Mouse (Mus musculus): ENCODE measurements around the gene Cops7a. TPM values are rescaled to one million over a fixed set of nuclear protein-coding genes. Genes with fewer than 3 reads are reported as not detected.

Gene Cops7a
- polyA plus RNA-seq, 1 experiment from 2014 or later, result 85.6 TPM

DNA sequence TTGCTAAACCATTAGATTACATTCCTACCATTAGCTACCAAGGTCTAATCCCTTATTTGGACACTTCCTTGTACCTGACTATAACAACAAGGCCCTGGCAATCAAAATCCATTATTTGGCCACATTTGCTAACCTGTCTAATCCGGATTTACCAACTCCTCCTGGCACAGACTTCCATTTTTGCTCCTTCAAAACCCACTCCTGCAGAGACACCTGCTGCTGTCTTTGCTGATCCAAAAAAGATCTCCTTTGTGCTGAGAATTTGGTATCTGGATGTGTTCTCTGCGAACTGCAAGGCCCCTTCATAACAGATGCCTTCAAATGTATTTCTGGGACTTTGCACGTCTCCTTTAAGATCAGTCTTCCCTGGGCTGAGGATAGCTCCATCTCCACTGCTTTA, 21.8 kb downstream of the Cops7a start:
- Histone ChIP-seq H3K9me3 (ENCODE audit: control insufficient read depth, low read length) (no peaks in the 10 kb centered on the region), H3K27ac (replicated peaks; ENCODE audit: low read depth, low read length) (no peak overlapping the region), H3K36me3 (ENCODE audit: control insufficient read depth, insufficient read depth, low read length) (peaks cover 2% of the 10 kb centered on the region), H3K4me3 (replicated peaks; ENCODE audit: low read depth, low read length) (no peak overlapping the region), H3K27me3 (ENCODE audit: control insufficient read depth, insufficient read depth, low read length) (no peaks in the 10 kb centered on the region), H3K9ac (replicated peaks; ENCODE audit: low read length) (no peak overlapping the region), H3K4me1 (ENCODE audit: control insufficient read depth, insufficient read depth, low read length) (no peaks in the 10 kb centered on the region), H3K4me2 (ENCODE audit: low read length) (no peak overlapping the region)
- DNase-seq (no peak), ATAC-seq (ENCODE audit: low FRiP score, low TSS enrichment) (no peak)
- WGBS, result 91% methylated on average over 3 of the region's 3 CpGs

GRCm38 (mm10) chr6:124941679-124942078, 23.7 kb downstream of the Cops7a start:
- no peak overlapping the region for H3K9ac ChIP-seq (replicated peaks; ENCODE audit: low read length)
- WGBS, result 97% methylated on average over 1 of the region's 1 CpGs
- H3K9me3 ChIP-seq (ENCODE audit: control insufficient read depth, low read length), result no peaks in the 10 kb centered on the region
- no peak overlapping the region for H3K27ac ChIP-seq (replicated peaks; ENCODE audit: low read depth, low read length)
- no peaks in the 10 kb centered on the region for H3K27me3 ChIP-seq (ENCODE audit: control insufficient read depth, insufficient read depth, low read length)
- H3K4me3 ChIP-seq (replicated peaks; ENCODE audit: low read depth, low read length), result no peak overlapping the region
- ATAC-seq (ENCODE audit: low FRiP score, low TSS enrichment) (no peak), DNase-seq (no peak)
- H3K4me1 ChIP-seq (ENCODE audit: control insufficient read depth, insufficient read depth, low read length), result no peaks in the 10 kb centered on the region
- no peak overlapping the region for H3K4me2 ChIP-seq (ENCODE audit: low read length)
- H3K36me3 ChIP-seq (ENCODE audit: control insufficient read depth, insufficient read depth, low read length), result peaks cover 20% of the 10 kb centered on the region

GRCm38 (mm10) chr6:124938554-124938953, 26.8 kb downstream of the Cops7a start:
- Histone ChIP-seq H3K27me3 (ENCODE audit: control insufficient read depth, insufficient read depth, low read length) (no peaks in the 10 kb centered on the region), H3K27ac (replicated peaks; ENCODE audit: low read depth, low read length) (no peak overlapping the region), H3K4me1 (ENCODE audit: control insufficient read depth, insufficient read depth, low read length) (no peaks in the 10 kb centered on the region), H3K4me3 (replicated peaks; ENCODE audit: low read depth, low read length) (no peak overlapping the region), H3K4me2 (ENCODE audit: low read length) (no peak overlapping the region), H3K9ac (replicated peaks; ENCODE audit: low read length) (no peak overlapping the region), H3K9me3 (ENCODE audit: control insufficient read depth, low read length) (no peaks in the 10 kb centered on the region), H3K36me3 (ENCODE audit: control insufficient read depth, insufficient read depth, low read length) (peaks cover 51% of the 10 kb centered on the region)
- 94% methylated on average over 7 of the region's 7 CpGs for WGBS
- ATAC-seq (ENCODE audit: low FRiP score, low TSS enrichment) (no peak), DNase-seq (no peak)

GRCm38 (mm10) chr6:124937493-124937892, 27.8 kb downstream of the Cops7a start:
- H3K4me1 ChIP-seq (ENCODE audit: control insufficient read depth, insufficient read depth, low read length), result peaks cover 4% of the 10 kb centered on the region
- no peak overlapping the region for H3K9ac ChIP-seq (replicated peaks; ENCODE audit: low read length)
- H3K27me3 ChIP-seq (ENCODE audit: control insufficient read depth, insufficient read depth, low read length), result no peaks in the 10 kb centered on the region
- H3K4me2 ChIP-seq (ENCODE audit: low read length), result no peak overlapping the region
- H3K4me3 ChIP-seq (replicated peaks; ENCODE audit: low read depth, low read length), result no peak overlapping the region
- no peak for ATAC-seq (ENCODE audit: low FRiP score, low TSS enrichment)
- no peak overlapping the region for H3K27ac ChIP-seq (replicated peaks; ENCODE audit: low read depth, low read length)
- no peak for DNase-seq
- WGBS, result 83% methylated on average over 2 of the region's 2 CpGs
- no peaks in the 10 kb centered on the region for H3K9me3 ChIP-seq (ENCODE audit: control insufficient read depth, low read length)
- peaks cover 55% of the 10 kb centered on the region for H3K36me3 ChIP-seq (ENCODE audit: control insufficient read depth, insufficient read depth, low read length)

GRCm38 (mm10) chr6:124936681-124937080, 28.7 kb downstream of the Cops7a start:
- 88% methylated on average over 1 of the region's 1 CpGs for WGBS
- no peak overlapping the region for H3K9ac ChIP-seq (replicated peaks; ENCODE audit: low read length)
- no peaks in the 10 kb centered on the region for H3K27me3 ChIP-seq (ENCODE audit: control insufficient read depth, insufficient read depth, low read length)
- H3K4me1 ChIP-seq (ENCODE audit: control insufficient read depth, insufficient read depth, low read length), result peaks cover 10% of the 10 kb centered on the region
- H3K4me2 ChIP-seq (ENCODE audit: low read length), result no peak overlapping the region
- no peak for DNase-seq
- no peak overlapping the region for H3K27ac ChIP-seq (replicated peaks; ENCODE audit: low read depth, low read length)
- peaks cover 55% of the 10 kb centered on the region for H3K36me3 ChIP-seq (ENCODE audit: control insufficient read depth, insufficient read depth, low read length)
- no peak overlapping the region for H3K4me3 ChIP-seq (replicated peaks; ENCODE audit: low read depth, low read length)
- no peak for ATAC-seq (ENCODE audit: low FRiP score, low TSS enrichment)
- H3K9me3 ChIP-seq (ENCODE audit: control insufficient read depth, low read length), result no peaks in the 10 kb centered on the region

- H3K36me3 ChIP-seq (ENCODE audit: control insufficient read depth, insufficient read depth, low read length), result peaks cover 55% of the 10 kb centered on the region
- no peak for ATAC-seq (ENCODE audit: low FRiP score, low TSS enrichment)
- no peak for DNase-seq
- H3K27me3 ChIP-seq (ENCODE audit: control insufficient read depth, insufficient read depth, low read length), result no peaks in the 10 kb centered on the region
- H3K4me2 ChIP-seq (ENCODE audit: low read length), result no peak overlapping the region
- peaks cover 16% of the 10 kb centered on the region for H3K4me1 ChIP-seq (ENCODE audit: control insufficient read depth, insufficient read depth, low read length)
- 94% methylated on average over 7 of the region's 7 CpGs for WGBS
- no peak overlapping the region for H3K9ac ChIP-seq (replicated peaks; ENCODE audit: low read length)
- no peak overlapping the region for H3K4me3 ChIP-seq (replicated peaks; ENCODE audit: low read depth, low read length)
- no peaks in the 10 kb centered on the region for H3K9me3 ChIP-seq (ENCODE audit: control insufficient read depth, low read length)
- no peak overlapping the region for H3K27ac ChIP-seq (replicated peaks; ENCODE audit: low read depth, low read length)
These were observed 30.7 kb downstream of the Cops7a start for GRCm38 (mm10) chr6:124934670-124935069.

DNA sequence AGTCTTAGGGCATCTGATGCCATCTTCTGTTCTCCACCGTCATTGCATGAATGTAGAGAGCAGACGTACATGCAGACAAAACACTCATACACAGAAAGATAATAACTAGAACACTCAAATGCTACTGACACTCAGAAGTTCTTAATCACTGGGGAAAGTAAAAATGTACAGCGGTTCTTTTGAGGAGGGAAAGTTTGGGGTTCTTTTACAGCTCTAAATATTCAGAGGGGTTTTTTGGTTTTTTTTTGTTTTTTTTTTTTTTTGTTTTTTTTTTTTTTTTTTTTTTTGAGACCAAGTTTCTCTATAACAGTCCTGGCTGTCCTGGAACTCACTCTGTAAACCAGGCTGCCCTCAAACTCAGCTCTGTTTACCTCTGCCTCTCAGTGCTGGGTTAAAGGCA, 32.2 kb downstream of the Cops7a start:
- Histone ChIP-seq H3K4me3 (replicated peaks; ENCODE audit: low read depth, low read length) (0 out of 2 replicates have a peak overlapping the region, but pooled peaks have one; percentile 9), H3K4me1 (ENCODE audit: control insufficient read depth, insufficient read depth, low read length) (peaks cover 16% of the 10 kb centered on the region), H3K9me3 (ENCODE audit: control insufficient read depth, low read length) (no peaks in the 10 kb centered on the region), H3K36me3 (ENCODE audit: control insufficient read depth, insufficient read depth, low read length) (peaks cover 48% of the 10 kb centered on the region), H3K9ac (replicated peaks; ENCODE audit: low read length) (no peak overlapping the region), H3K27ac (replicated peaks; ENCODE audit: low read depth, low read length) (no peak overlapping the region), H3K4me2 (ENCODE audit: low read length) (peak overlapping the region; percentile 97; the same call in 1 of the 2 replicates), H3K27me3 (ENCODE audit: control insufficient read depth, insufficient read depth, low read length) (no peaks in the 10 kb centered on the region)
- WGBS, result 90% methylated on average over 3 of the region's 3 CpGs
- DNase-seq (no peak), ATAC-seq (ENCODE audit: low FRiP score, low TSS enrichment) (no peak)

- Histone ChIP-seq H3K9ac (replicated peaks; ENCODE audit: low read length) (peak overlapping the region; percentile 95), H3K27ac (replicated peaks; ENCODE audit: low read depth, low read length) (peak overlapping the region; percentile 97; the same call in 1 of the 2 replicates), H3K4me1 (ENCODE audit: control insufficient read depth, insufficient read depth, low read length) (peaks cover 16% of the 10 kb centered on the region), H3K36me3 (ENCODE audit: control insufficient read depth, insufficient read depth, low read length) (peaks cover 41% of the 10 kb centered on the region), H3K4me3 (replicated peaks; ENCODE audit: low read depth, low read length) (peak overlapping the region; percentile 96), H3K4me2 (ENCODE audit: low read length) (peak overlapping the region; percentile 97), H3K27me3 (ENCODE audit: control insufficient read depth, insufficient read depth, low read length) (no peaks in the 10 kb centered on the region), H3K9me3 (ENCODE audit: control insufficient read depth, low read length) (no peaks in the 10 kb centered on the region)
- 45% methylated on average over 12 of the region's 12 CpGs for WGBS
- ATAC-seq (ENCODE audit: low FRiP score, low TSS enrichment) (no peak), DNase-seq (no peak)
These were observed 33.0 kb downstream of the Cops7a start for GRCm38 (mm10) chr6:124932314-124932695.

DNA sequence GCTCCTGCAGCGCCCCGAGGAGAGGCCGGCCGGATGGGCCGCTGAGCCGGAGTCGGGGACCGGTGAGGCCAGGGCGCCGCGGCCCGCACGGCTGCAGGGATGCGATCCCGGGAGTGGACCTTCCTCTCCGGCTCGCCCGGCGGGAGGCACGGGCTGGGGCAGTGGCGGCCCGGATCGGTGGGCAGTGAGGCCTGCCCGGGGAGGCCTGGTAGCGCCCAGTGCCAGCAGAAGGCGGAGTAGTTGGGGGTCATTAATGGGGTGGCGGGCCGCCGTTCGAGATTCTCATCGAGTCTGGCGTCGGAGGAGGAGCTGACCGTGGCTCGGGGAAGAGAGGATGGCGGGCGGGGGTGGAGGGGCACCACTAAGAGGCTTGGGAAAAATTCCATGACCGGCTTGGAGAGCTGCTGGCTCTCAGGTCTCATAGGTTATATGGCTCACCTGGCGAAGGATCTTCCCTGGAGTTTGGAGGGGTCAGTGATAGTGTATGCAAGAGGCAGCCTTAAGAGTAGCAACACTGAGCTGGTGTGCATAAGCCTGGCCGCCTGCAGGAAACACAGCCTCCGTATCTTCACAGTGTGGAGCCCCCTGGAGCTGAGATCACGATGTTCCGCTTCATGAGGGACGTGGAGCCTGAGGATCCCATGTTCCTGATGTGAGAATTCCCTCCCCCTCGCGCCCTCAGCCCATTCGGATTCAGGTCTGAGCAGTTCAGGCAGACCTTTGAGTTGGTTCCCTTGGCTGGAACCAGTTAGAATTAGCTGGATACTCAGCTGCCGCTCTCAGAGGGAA, 33.6 kb downstream of the Cops7a start:
- peak; percentile 68 for DNase-seq
- peaks cover 16% of the 10 kb centered on the region for H3K4me1 ChIP-seq (ENCODE audit: control insufficient read depth, insufficient read depth, low read length)
- H3K36me3 ChIP-seq (ENCODE audit: control insufficient read depth, insufficient read depth, low read length), result peaks cover 35% of the 10 kb centered on the region
- H3K4me2 ChIP-seq (ENCODE audit: low read length), result peak overlapping the region; percentile 97
- H3K27ac ChIP-seq (replicated peaks; ENCODE audit: low read depth, low read length), result peak overlapping the region; percentile 97
- H3K4me3 ChIP-seq (replicated peaks; ENCODE audit: low read depth, low read length), result peak overlapping the region; percentile 96
- WGBS, result 2% methylated on average over 48 of the region's 48 CpGs
- peak; percentile 24 for ATAC-seq (ENCODE audit: low FRiP score, low TSS enrichment)
- H3K9me3 ChIP-seq (ENCODE audit: control insufficient read depth, low read length), result no peaks in the 10 kb centered on the region
- H3K9ac ChIP-seq (replicated peaks; ENCODE audit: low read length), result peak overlapping the region; percentile 95
- H3K27me3 ChIP-seq (ENCODE audit: control insufficient read depth, insufficient read depth, low read length), result no peaks in the 10 kb centered on the region

Data from midbrain, embryonic 14.5 days (tissue).